Mouse (Mus musculus): ENCODE data around the gene Pard3. TPM values are rescaled to one million over a fixed set of nuclear protein-coding genes. Genes with fewer than 3 reads are reported as not detected.

Gene Pard3
- total RNA-seq, 2 experiments from 2014 or later, result 35.2 to 39.0 TPM

GRCm38 (mm10) chr8:127243351-127243750, 179.7 kb downstream of the Pard3 start:
- no peak for DNase-seq

- peak; percentile 12 for DNase-seq
Measured at GRCm38 (mm10) chr8:127243841-127244240, 180.1 kb downstream of the Pard3 start.

DNA sequence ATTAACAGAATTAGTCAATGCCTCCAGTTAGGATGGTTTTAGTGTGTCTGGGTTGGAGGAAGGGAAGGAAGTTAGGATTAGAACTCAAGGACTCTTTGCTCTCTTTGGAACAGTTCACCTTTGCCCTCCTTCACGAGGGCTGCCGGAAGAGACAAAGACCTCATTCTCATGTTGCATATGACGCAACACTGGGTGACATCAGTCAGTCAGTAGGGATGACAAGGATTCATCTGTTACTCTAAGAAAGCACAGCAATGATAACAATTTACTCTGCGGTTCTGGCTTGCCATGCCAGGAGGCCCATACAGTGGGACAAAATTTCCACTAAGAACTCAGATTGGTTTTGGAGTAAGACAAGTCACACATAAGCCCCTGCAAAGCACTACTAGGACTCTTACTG, 187.1 kb downstream of the Pard3 start:
- no peak for DNase-seq

DNA sequence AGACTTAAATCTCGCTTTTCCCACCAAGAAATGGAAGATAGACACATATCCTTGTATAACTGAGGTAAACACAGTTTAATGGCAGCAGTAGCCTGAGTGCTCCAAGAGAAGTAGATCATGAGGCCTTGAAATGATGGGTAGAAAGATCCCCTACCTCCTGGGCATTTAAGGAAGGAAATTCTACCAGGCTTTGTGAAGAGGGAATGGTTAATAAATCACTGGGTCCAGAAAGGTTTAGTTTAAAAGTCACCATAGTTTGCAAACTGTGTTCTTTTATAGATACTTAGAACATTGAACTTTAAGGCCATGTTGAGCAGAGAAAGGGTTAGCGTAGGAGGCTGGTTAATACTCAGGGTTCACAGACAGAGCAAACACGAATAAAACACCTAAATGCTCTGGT, 187.8 kb downstream of the Pard3 start:
- DNase-seq, result no peak

GRCm38 (mm10) chr8:127251985-127252384, 188.3 kb downstream of the Pard3 start:
- no peak for DNase-seq

GRCm38 (mm10) chr8:127254625-127255024, 190.9 kb downstream of the Pard3 start:
- DNase-seq, result no peak

DNA sequence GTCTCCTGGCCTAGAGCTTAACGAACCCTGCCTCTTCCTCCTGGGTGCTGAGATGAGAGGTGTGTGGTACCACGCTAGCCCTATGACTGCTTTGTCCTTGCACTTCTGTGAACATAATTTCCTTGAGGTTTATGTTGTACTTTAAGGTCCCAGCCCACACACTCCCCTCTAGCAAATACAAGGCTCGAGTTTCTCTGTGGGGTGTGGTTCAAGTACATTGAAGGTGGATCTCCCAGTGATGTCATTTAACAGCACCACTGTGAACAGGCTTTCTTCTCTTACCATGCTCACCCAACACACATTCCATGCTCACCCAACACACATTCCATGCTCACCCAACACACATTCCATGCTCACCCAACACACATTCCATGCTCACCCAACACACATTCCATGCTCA, 193.4 kb downstream of the Pard3 start:
- no peak for DNase-seq

DNA sequence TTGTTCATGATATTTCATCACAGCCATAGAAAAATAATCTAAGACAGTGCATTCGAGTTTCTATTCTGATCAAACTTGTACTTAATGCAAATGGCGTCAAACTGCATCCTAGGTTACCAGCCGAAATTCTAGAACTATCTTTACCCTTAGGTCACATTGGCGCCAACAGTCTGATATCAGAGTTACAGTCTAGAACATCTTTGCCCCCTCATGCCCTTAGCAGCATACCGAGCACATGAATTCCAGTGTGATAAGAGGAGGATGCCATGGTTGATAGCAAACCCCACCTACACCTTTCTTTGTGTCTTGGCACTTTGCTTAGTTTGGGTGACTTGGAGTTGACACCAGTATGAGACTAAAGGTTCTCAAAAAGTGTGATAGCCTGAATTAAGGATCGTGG, 197.4 kb downstream of the Pard3 start:
- DNase-seq, result no peak

- DNase-seq, result no peak
Measured at GRCm38 (mm10) chr8:127262026-127262425, 198.3 kb downstream of the Pard3 start.

DNA sequence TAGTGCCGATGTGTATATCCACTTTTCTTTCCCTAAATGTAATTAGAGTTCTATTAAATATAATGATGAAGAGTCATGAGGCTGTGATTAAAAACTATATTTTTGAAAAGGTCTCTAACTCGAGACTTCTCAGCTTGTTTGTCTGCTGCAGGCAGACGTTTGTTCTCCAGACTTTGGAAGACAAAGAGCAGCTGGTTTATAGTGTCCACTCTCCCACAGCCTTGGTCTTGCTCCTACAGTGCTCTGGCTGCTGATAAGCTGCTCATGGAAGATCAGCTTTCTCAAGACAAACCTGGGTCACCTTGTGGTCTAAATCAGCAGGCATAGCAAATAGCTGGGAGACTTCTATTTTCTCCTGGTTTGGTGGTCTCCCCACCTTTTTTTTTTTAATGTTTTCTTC, 198.7 kb downstream of the Pard3 start:
- DNase-seq, result no peak

GRCm38 (mm10) chr8:127262926-127263325, 199.2 kb downstream of the Pard3 start:
- no peak for DNase-seq

GRCm38 (mm10) chr8:127263457-127263856, 199.8 kb downstream of the Pard3 start:
- no peak for DNase-seq

DNA sequence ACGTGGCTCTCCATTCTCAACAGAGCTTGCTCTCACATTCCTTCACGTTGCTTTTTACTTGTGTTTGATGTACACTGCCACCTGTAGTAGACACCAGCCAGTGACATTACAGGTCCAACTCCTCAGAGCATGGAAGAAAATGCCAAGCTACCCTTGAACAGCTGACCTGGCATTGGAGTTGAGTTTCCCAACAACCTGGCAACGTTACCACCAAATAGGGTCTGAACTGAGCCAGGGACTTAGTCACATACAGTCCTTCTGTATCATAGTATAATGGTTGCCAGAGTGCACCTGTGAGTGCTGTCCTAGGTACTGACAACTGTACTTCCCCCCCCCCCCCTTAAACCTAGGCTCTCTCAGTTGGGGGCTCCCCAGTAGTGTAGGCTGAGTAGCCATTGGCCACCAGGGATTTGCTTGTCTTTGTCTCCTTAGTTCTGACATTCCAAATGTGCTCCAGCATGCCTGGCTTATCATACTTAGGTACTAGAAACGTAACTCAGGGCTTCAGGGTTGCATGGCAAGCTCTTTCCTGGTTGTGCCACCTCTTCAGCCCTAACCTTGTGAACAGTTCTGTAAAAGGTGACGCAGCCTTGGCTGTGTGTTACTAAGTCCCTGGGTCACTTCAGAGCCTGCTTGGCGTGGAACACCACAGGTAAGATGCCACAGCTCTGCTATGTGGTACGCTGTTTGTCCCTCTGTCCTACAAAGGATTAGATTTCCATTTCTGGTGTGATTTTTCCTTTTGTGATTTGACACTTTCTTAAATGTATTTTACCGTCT, 201.2 kb downstream of the Pard3 start:
- DNase-seq, result peak; percentile 24

GRCm38 (mm10) chr8:127266777-127267176, 203.1 kb downstream of the Pard3 start:
- no peak for DNase-seq

DNA sequence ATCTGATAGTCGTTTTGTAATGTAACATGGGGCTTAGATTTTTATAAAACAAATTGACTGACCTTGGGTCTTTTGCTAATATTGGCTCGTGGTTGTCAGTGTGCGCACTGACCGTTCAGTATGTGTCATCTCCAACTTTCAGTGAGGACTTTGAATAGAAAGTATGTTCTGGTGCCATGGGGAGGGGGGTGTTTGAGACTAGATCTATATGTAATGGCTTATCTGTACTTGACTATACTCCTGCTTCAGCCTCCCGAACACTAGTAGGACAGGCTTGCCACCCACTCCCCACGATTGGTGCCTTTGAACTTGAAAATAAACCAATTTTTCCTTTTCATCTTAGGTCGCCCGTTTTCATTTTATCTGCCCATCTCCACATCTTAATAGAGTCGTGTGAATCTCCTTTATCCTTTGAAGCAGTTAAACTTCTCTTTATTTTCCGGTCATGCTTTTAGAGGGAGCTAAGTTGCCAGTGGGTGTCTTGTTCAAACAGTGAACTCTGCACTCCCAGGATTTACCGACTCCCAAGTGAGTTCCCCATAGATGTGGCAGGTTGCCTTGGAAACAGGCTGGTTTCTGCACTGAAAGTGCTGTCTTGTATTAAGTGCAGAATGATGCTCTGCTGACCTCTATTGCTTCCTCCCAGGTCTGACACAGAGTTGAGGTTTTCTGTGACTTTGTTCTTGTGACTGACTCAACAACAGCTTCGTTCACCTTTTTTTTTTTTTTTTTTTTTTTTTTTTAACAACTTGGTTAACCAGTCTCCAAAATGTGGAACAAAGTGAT, 204.7 kb downstream of the Pard3 start:
- peak; percentile 13 for DNase-seq

DNA sequence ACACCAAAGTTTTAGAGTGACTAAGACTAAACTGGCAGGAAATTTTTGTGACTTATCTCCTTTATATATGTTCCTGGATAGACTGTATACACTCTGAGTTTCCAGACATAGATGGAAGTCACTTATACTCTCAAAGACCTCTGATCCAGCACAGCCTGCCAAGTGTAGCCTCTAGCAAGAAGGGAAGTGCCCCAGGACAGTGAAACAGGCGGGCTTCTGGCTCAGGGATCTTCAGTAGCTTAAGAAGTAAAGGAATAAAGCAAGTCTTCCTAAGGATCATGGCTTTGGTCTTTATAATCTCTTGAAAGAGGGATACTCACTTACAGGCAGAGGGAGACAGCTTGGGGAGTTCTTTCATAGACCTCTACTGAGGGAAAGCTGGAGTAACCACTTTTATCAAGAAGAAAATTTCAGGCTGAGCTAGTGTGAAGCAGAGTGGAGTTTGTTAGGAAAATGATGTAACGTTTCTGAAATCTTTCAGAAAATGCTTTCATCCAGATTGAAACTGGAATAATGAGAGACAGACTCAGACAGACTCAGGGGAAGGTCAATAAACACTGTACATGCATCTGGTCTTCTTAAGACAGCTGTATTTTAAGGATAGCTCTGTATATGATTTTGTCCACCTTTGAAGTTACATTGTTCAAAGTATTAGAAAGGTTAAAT, 205.5 kb downstream of the Pard3 start:
- DNase-seq, result no peak

- no peak for DNase-seq
Measured at GRCm38 (mm10) chr8:127271186-127271585, 207.5 kb downstream of the Pard3 start.

- no peak for DNase-seq
Measured at GRCm38 (mm10) chr8:127280299-127280974, 216.7 kb downstream of the Pard3 start.

DNA sequence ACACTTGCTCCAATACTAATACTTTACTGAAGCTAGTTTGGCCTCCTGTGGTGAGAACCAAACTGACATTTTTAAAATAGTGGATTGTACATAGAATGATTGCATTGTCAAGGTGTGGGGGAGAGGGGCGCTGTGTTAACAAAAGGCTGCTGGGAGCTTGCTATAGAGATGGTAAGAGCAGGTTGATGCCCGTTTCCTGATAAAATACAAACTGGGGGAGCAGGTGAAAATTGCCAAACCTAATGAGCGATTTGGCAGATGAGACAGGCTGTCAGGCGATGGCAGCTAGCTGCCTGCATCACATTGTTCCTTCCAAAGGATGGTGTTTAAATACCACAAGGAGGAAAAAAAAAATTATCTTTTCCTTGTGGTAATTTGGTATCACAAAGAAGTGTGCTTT, 217.3 kb downstream of the Pard3 start:
- no peak for DNase-seq

- DNase-seq, result no peak
Measured at GRCm38 (mm10) chr8:127284462-127285216, 220.9 kb downstream of the Pard3 start.

- DNase-seq, result peak; percentile 9
Measured at GRCm38 (mm10) chr8:127287816-127288215, 224.1 kb downstream of the Pard3 start.

DNA sequence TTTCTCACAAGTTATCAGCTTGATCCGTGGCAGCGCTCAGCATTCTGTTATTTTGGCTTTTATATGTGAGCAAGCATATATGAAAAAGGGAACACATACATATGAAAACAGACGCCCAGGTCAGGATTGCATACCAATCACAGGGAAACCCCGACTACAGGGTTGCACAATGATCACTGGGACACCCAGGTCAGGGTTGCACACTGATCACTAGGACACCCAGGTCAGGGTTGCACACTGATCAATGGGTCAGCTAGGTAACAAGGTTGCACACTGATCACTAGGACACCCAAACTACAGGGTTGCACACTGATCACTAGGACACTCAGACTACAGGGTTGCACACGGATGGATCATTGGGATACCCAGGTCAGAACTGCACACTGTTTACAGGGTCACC, 228.6 kb downstream of the Pard3 start:
- DNase-seq, result no peak
